Mouse (Mus musculus) midbrain, embryonic 16.5 days (tissue): Measurements from ENCODE around the gene Klhl35. TPM values are rescaled to one million over a fixed set of nuclear protein-coding genes. Genes with fewer than 3 reads are reported as not detected.
"Not testable (repeated sequence)": the region's sequence is repeated elsewhere in the genome, so short reads cannot be mapped to it uniquely, and the experiment has no call there.

Experiments used
- ATAC-seq: fragments of 200-750 bp; cut with Nextera tagmentation; 2 replicates; pipeline ENCODE4 v1.8.0; 2017; ENCODE audit warnings: moderate TSS enrichment
- H3K27ac ChIP-seq: fragments of 300-500 bp; sonication (generic); 2 replicates; pipeline ENCODE4 v1.5.1; 2014; ENCODE audit warnings: mild to moderate bottlenecking, low read length, mixed read lengths
- H3K27me3 ChIP-seq: fragments of 300-500 bp; sonication (generic); 2 replicates; pipeline ENCODE4 v1.6.1; 2014; ENCODE audit warnings: low read depth, low read length, mixed read lengths; ENCODE audit not compliant: control insufficient read depth, insufficient read depth
- H3K36me3 ChIP-seq: fragments of 300-500 bp; sonication (generic); 2 replicates; pipeline ENCODE4 v1.6.1; 2014; ENCODE audit warnings: mild to moderate bottlenecking, low read length, moderate library complexity, mixed read lengths; ENCODE audit not compliant: control insufficient read depth, insufficient read depth
- H3K4me1 ChIP-seq: fragments of 300-500 bp; sonication (generic); 2 replicates; pipeline ENCODE4 v1.6.1; 2014; ENCODE audit warnings: mild to moderate bottlenecking, low read length, mixed read lengths; ENCODE audit not compliant: control insufficient read depth, insufficient read depth
- H3K4me2 ChIP-seq: fragments of 300-500 bp; sonication (generic); 2 replicates; pipeline ENCODE4 v1.6.1; 2014; ENCODE audit warnings: mild to moderate bottlenecking, low read length, mixed read lengths
- H3K4me3 ChIP-seq: fragments of 300-500 bp; sonication (generic); 2 replicates; pipeline ENCODE4 v1.5.1; 2014; ENCODE audit warnings: low read depth, mild to moderate bottlenecking, low read length, moderate library complexity, mixed read lengths
- H3K9ac ChIP-seq: fragments of 300-500 bp; sonication (generic); 2 replicates; pipeline ENCODE4 v1.6.1; 2014; ENCODE audit warnings: low read depth, low read length, mixed read lengths
- H3K9me3 ChIP-seq: fragments of 300-500 bp; sonication (generic); replicated peaks from 2 replicates; pipeline ENCODE4 v1.6.1; 2014; ENCODE audit warnings: mild to moderate bottlenecking, low read length, mixed read lengths; ENCODE audit not compliant: control insufficient read depth, poor library complexity, severe bottlenecking
- WGBS: fragments of 180-500 bp; shearing (Covaris S2); extraction: QIAGEN DNeasy Blood & Tissue Kit; methylation state at CpG from one replicate; pipeline ENCODE4 v1.1.7; 2014; 5-methylcytosine and 5-hydroxymethylcytosine counted together
- polyA plus RNA-seq: library from polyadenylated mRNA; unstranded; fragments of >200 nt; fragmentation: Nextera tagmentation; extraction: Ambion mirVana; gene quantifications from 2 replicates; pipeline ENCODE4 v1.2.1, GENCODE M21; 2015

Klhl35 gene
- polyA plus RNA-seq, 1 experiment from 2014 or later = 2.5 TPM

- H3K4me1 ChIP-seq = no peaks in the 10 kb centered on the region
- peaks cover 6% of the 10 kb centered on the region; the same call in 1 of the 2 replicates for H3K9me3 ChIP-seq
- no peak overlapping the region for H3K27ac ChIP-seq
- H3K36me3 ChIP-seq = no peaks in the 10 kb centered on the region
- no peak for ATAC-seq
- H3K9ac ChIP-seq = no peak overlapping the region
- peaks cover 4% of the 10 kb centered on the region; the same call in 1 of the 2 replicates for H3K27me3 ChIP-seq
- H3K4me3 ChIP-seq = no peak overlapping the region
- 69% methylated on average over 5 of the region's 5 CpGs for WGBS
- no peak overlapping the region for H3K4me2 ChIP-seq
These were observed 23.9 kb downstream of the Klhl35 start for GRCm38 (mm10) chr7:99489708-99490107.

- Histone ChIP-seq H3K4me1 (no peaks in the 10 kb centered on the region), H3K36me3 (no peaks in the 10 kb centered on the region), H3K27ac (no peak overlapping the region), H3K9me3 (no peaks in the 10 kb centered on the region), H3K9ac (no peak overlapping the region), H3K27me3 (no peaks in the 10 kb centered on the region), H3K4me2 (no peak overlapping the region), H3K4me3 (no peak overlapping the region)
- 35% methylated on average over 1 of the region's 1 CpGs for WGBS
- ATAC-seq = no peak
These were observed 33.3 kb downstream of the Klhl35 start for GRCm38 (mm10) chr7:99499128-99499527.

GRCm38 (mm10) chr7:99500201-99500600 is 34.4 kb downstream of the Klhl35 start:
- 5% methylated on average over 8 of the region's 8 CpGs for WGBS
- ATAC-seq = peak; percentile 87
- no peaks in the 10 kb centered on the region for H3K9me3 ChIP-seq

GRCm38 (mm10) chr7:99500655-99501054 is 34.9 kb downstream of the Klhl35 start:
- H3K4me1 ChIP-seq = no peaks in the 10 kb centered on the region
- no peak overlapping the region for H3K4me3 ChIP-seq
- H3K9ac ChIP-seq = no peak overlapping the region
- 38% methylated on average over 5 of the region's 5 CpGs for WGBS
- H3K4me2 ChIP-seq = no peak overlapping the region
- H3K9me3 ChIP-seq = no peaks in the 10 kb centered on the region
- ATAC-seq = no peak
- no peaks in the 10 kb centered on the region for H3K36me3 ChIP-seq
- H3K27me3 ChIP-seq = no peaks in the 10 kb centered on the region
- no peak overlapping the region for H3K27ac ChIP-seq

More at GRCm38 (mm10) chr7:99500201-99500600, 34.4 kb downstream of the Klhl35 start:
- no peaks in the 10 kb centered on the region for H3K27me3 ChIP-seq
- no peak overlapping the region for H3K4me2 ChIP-seq
- no peaks in the 10 kb centered on the region for H3K36me3 ChIP-seq
- H3K4me1 ChIP-seq = no peaks in the 10 kb centered on the region
- no peak overlapping the region for H3K9ac ChIP-seq
- H3K27ac ChIP-seq = no peak overlapping the region
- no peak overlapping the region for H3K4me3 ChIP-seq

- Histone ChIP-seq H3K36me3 (no peaks in the 10 kb centered on the region), H3K4me3 (no peak overlapping the region), H3K9ac (no peak overlapping the region), H3K9me3 (no peaks in the 10 kb centered on the region), H3K4me1 (no peaks in the 10 kb centered on the region), H3K27ac (no peak overlapping the region), H3K4me2 (no peak overlapping the region), H3K27me3 (no peaks in the 10 kb centered on the region)
- ATAC-seq = no peak
- WGBS = 51% methylated on average over 1 of the region's 1 CpGs
These were observed 35.3 kb downstream of the Klhl35 start for GRCm38 (mm10) chr7:99501148-99501547.

- H3K4me3 ChIP-seq = no peak overlapping the region
- no peak overlapping the region for H3K9ac ChIP-seq
- H3K9me3 ChIP-seq = no peaks in the 10 kb centered on the region
- no peaks in the 10 kb centered on the region for H3K4me1 ChIP-seq
- no peak overlapping the region for H3K27ac ChIP-seq
- H3K4me2 ChIP-seq = no peak overlapping the region
- no peaks in the 10 kb centered on the region for H3K36me3 ChIP-seq
- no peaks in the 10 kb centered on the region for H3K27me3 ChIP-seq
- ATAC-seq = no peak
These were observed 38.8 kb downstream of the Klhl35 start for GRCm38 (mm10) chr7:99504556-99504955.

GRCm38 (mm10) chr7:99508187-99508586 is 42.4 kb downstream of the Klhl35 start:
- not testable (repeated sequence) for H3K27me3 ChIP-seq, H3K4me2 ChIP-seq, H3K9me3 ChIP-seq, H3K27ac ChIP-seq, H3K4me3 ChIP-seq, ATAC-seq, H3K9ac ChIP-seq, H3K36me3 ChIP-seq
- peaks cover 10% of the 10 kb centered on the region for H3K4me1 ChIP-seq
- 33% methylated on average over 2 of the region's 2 CpGs for WGBS

GRCm38 (mm10) chr7:99510087-99510501 is 44.3 kb downstream of the Klhl35 start:
- Histone ChIP-seq H3K27ac (peak overlapping the region; percentile 75), H3K27me3 (no peaks in the 10 kb centered on the region), H3K9me3 (no peaks in the 10 kb centered on the region), H3K4me2 (peak overlapping the region; percentile 43), H3K9ac (peak overlapping the region; percentile 50; the same call in 1 of the 2 replicates), H3K4me1 (peaks cover 10% of the 10 kb centered on the region), H3K36me3 (no peaks in the 10 kb centered on the region), H3K4me3 (peak overlapping the region; percentile 20; the same call in 1 of the 2 replicates)
- ATAC-seq = peak; percentile 93
- WGBS = 3% methylated on average over 8 of the region's 8 CpGs

GRCm38 (mm10) chr7:99516092-99516813 is 50.4 kb downstream of the Klhl35 start:
- H3K4me2 ChIP-seq = no peak overlapping the region
- H3K9me3 ChIP-seq = no peaks in the 10 kb centered on the region
- H3K9ac ChIP-seq = no peak overlapping the region
- no peak overlapping the region for H3K4me3 ChIP-seq
- no peaks in the 10 kb centered on the region for H3K27me3 ChIP-seq
- no peaks in the 10 kb centered on the region for H3K4me1 ChIP-seq
- no peaks in the 10 kb centered on the region for H3K36me3 ChIP-seq
- 86% methylated on average over 9 of the region's 9 CpGs for WGBS
- no peak overlapping the region for H3K27ac ChIP-seq
- no peak for ATAC-seq
